Mouse (Mus musculus) CH12.LX (cell line): Measurements from ENCODE around the gene Tbc1d19. TPM values are rescaled to one million over a fixed set of nuclear protein-coding genes. Genes with fewer than 3 reads are reported as not detected.

Source experiments
- DNase-seq: peaks from one replicate; pipeline ENCODE4 v3.0.0-alpha.2; 2013; ENCODE audit errors: extremely low read depth
- H3K27ac ChIP-seq: 2 replicates; pipeline ENCODE4 v1.5.1; 2012; ENCODE audit warnings: low read depth, mild to moderate bottlenecking, control low read depth, moderate library complexity; ENCODE audit not compliant: insufficient read depth
- H3K27me3 ChIP-seq: replicated peaks from 2 replicates; pipeline ENCODE3; 2012; ENCODE audit warnings: inconsistent platforms
- H3K36me3 ChIP-seq, 2 experiments: replicated peaks in 1 of 2; 2 replicates each; pipeline versions ENCODE3 to v1.6.1; 2012; ENCODE audit warnings: inconsistent platforms in 1 of 2, low read length in 1 of 2, mild to moderate bottlenecking in 1 of 2, mixed read lengths in 1 of 2, moderate library complexity in 1 of 2; ENCODE audit not compliant: control insufficient read depth in 1 of 2, insufficient read depth in 1 of 2
- H3K4me1 ChIP-seq, 2 experiments: 2 replicates each; pipeline ENCODE4 v1.6.1; 2012; ENCODE audit warnings: inconsistent platforms in 1 of 2, moderate library complexity in 1 of 2; ENCODE audit not compliant: insufficient read depth in 2 of 2, control insufficient read depth in 1 of 2
- H3K4me2 ChIP-seq: 2 replicates; pipeline ENCODE4 v1.6.1; 2012; ENCODE audit warnings: low read depth, mild to moderate bottlenecking, control low read depth; ENCODE audit not compliant: poor library complexity, insufficient read depth, severe bottlenecking
- H3K4me3 ChIP-seq, 3 experiments: fragments of 150-350 bp in 1 of 3; sonication (generic) in 1 of 3; replicated peaks in 1 of 3; 2 replicates each; pipeline versions ENCODE3 to v1.5.1; 2011 to 2012; ENCODE audit warnings: low read depth in 2 of 3, low read length in 2 of 3, mild to moderate bottlenecking in 2 of 3, moderate library complexity in 2 of 3, control low read depth in 1 of 3, improper control_type of control experiment in 1 of 3, inconsistent platforms in 1 of 3, mixed read lengths in 1 of 3; ENCODE audit not compliant: poor library complexity in 1 of 3
- H3K79me2 ChIP-seq: replicated peaks from 2 replicates; pipeline ENCODE4 v1.6.1; 2012; ENCODE audit warnings: mild to moderate bottlenecking, moderate library complexity; ENCODE audit not compliant: control insufficient read depth, poor library complexity, insufficient read depth, severe bottlenecking; ENCODE audit errors: extremely low read depth
- H3K9ac ChIP-seq: 2 replicates; pipeline ENCODE4 v1.6.1; 2012; ENCODE audit warnings: low read depth, mild to moderate bottlenecking, control low read depth, moderate library complexity; ENCODE audit not compliant: insufficient read depth
- H3K9me3 ChIP-seq: replicated peaks from 2 replicates; pipeline ENCODE3; 2012; ENCODE audit warnings: low read length, inconsistent platforms, mixed read lengths
- BHLHE40 ChIP-seq: IDR thresholded peaks from 2 replicates; pipeline ENCODE4 v1.6.1; 2011; ENCODE audit warnings: mild to moderate bottlenecking, low read depth, low read length, improper control_type of control experiment
- CHD1 ChIP-seq: IDR thresholded peaks from 2 replicates; pipeline ENCODE4 v1.6.1; 2012; ENCODE audit warnings: low read depth, low read length, improper control_type of control experiment, inconsistent platforms
- E2F4 ChIP-seq: IDR thresholded peaks from 2 replicates; pipeline ENCODE4 v1.6.1; 2011; ENCODE audit warnings: low read depth, low read length, improper control_type of control experiment; ENCODE audit not compliant: insufficient replicate concordance
- ETS1 ChIP-seq: conservative IDR thresholded peaks from 2 replicates; pipeline ENCODE4 v1.6.1; 2012; ENCODE audit warnings: low read depth, mild to moderate bottlenecking, inconsistent platforms, low read length, improper control_type of control experiment, moderate library complexity
- GABPA ChIP-seq: IDR thresholded peaks from 2 replicates; pipeline ENCODE4 v1.6.1; 2012; ENCODE audit warnings: low read depth, low read length, improper control_type of control experiment, inconsistent platforms; ENCODE audit not compliant: insufficient replicate concordance
- JUN ChIP-seq: IDR thresholded peaks from 2 replicates; pipeline ENCODE4 v1.6.1; 2011; ENCODE audit warnings: low read depth, mild to moderate bottlenecking, low read length, improper control_type of control experiment, moderate library complexity; ENCODE audit not compliant: insufficient read depth
- NRF1 ChIP-seq: IDR thresholded peaks from 2 replicates; pipeline ENCODE4 v1.6.1; 2014; ENCODE audit warnings: low read depth, mild to moderate bottlenecking, inconsistent platforms, low read length, improper control_type of control experiment, moderate library complexity
- POLR2AphosphoS2 ChIP-seq: IDR thresholded peaks from 2 replicates; pipeline ENCODE4 v1.6.1; 2011; ENCODE audit warnings: low read depth, low read length, improper control_type of control experiment
- RAD21 ChIP-seq: IDR thresholded peaks from 2 replicates; pipeline ENCODE4 v1.6.1; 2011; ENCODE audit warnings: low read depth, mild to moderate bottlenecking, low read length, improper control_type of control experiment, moderate library complexity
- SIN3A ChIP-seq: IDR thresholded peaks from 2 replicates; pipeline ENCODE4 v1.6.1; 2012; ENCODE audit warnings: low read length, improper control_type of control experiment, inconsistent platforms
- SMC3 ChIP-seq: IDR thresholded peaks from 2 replicates; pipeline ENCODE4 v1.6.1; 2011; ENCODE audit warnings: low read depth, low read length, improper control_type of control experiment
- TBP ChIP-seq: conservative IDR thresholded peaks from 2 replicates; pipeline ENCODE4 v1.6.1; 2011; ENCODE audit warnings: low read depth, low read length, improper control_type of control experiment
- TCF12 ChIP-seq: IDR thresholded peaks from 2 replicates; pipeline ENCODE4 v1.6.1; 2014; ENCODE audit warnings: low read depth, mild to moderate bottlenecking, inconsistent platforms, low read length, improper control_type of control experiment
- ZC3H11A ChIP-seq: IDR thresholded peaks from 2 replicates; pipeline ENCODE4 v1.6.1; 2012; ENCODE audit warnings: low read depth, mild to moderate bottlenecking, inconsistent platforms, low read length, improper control_type of control experiment
- dilution Hi-C: fragments of 300-500 bp; cut with MboI; formaldehyde crosslinking; loops from 2 replicates; pipeline ENCODE4 v1.14.3; 2020; ENCODE audit warnings: low sequenced_read_pairs; ENCODE audit not compliant: extremely low pct_unique_long_range_greater_than_20kb, extremely low pct_ligation_motif_present
- in situ Hi-C: fragments of 300-500 bp; cut with MboI; formaldehyde crosslinking; loops from 3 replicates; pipeline ENCODE4 v1.14.3; 2019; ENCODE audit warnings: low sequenced_read_pairs, low pct_ligation_motif_present, low pct_unique_long_range_greater_than_20kb, mixed read lengths
- polyA plus RNA-seq: library from polyadenylated mRNA; unstranded; fragments of >175 nt; gene quantifications from 2 replicates; pipeline ENCODE4 v1.2.1, GENCODE M21; 2012; ENCODE audit warnings: low read depth; ENCODE audit not compliant: insufficient read length
- total RNA-seq, 2 experiments: library from RNA; depleted of rRNA; stranded (reverse); fragments of 300-350 nt in 1 of 2; fragments of >200 nt in 1 of 2; gene quantifications; 2 replicates each; pipeline ENCODE4 v1.2.3; 2012 to 2014

Gene Tbc1d19
- total and polyA plus RNA-seq, 3 experiments, result 7.6 to 15.2 (median 14.8) TPM

DNA sequence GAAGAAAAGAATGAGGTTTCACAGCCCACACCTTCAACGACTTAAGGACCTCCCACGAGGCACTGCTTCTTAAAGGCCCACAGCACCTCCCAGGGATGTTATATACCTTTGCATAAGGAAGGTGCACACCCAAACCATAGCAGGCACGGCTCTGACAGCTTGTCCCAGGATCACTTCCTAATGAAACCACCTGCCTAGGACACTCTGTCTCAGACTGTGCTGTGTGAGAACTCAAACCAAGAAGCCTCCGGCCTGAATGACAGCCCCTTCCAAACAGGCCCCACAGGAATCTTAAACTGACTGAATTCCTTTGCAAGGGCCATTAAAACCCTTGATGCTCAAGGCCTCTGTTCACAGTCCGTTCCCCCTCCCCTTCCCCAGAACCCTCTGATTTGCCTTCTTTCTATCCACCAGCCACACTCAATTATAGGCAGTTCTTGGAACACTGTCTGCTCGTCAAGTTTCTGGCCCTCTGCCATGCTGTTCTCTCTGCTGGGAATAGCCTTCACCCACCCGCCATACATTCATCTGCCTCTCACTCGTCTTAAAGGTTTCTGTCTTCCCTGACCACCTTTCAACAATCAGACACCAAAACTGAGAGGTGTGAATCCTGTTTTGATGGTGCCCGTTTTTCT is 138.3 kb downstream of the Tbc1d19 start:
- DNase-seq, result no peak
- Histone ChIP-seq H3K27ac (no peak overlapping the region), H3K4me3 (no peak overlapping the region), H3K36me3 (no peaks in the 10 kb centered on the region), H3K27me3 (no peaks in the 10 kb centered on the region), H3K9ac (no peak overlapping the region), H3K4me1 (peaks cover 0 to 2% of the 10 kb centered on the region in 2 experiments; a peak in 1 of 4 replicates), H3K9me3 (no peaks in the 10 kb centered on the region), H3K4me2 (no peak overlapping the region), H3K79me2 (no peaks in the 10 kb centered on the region)
- dilution Hi-C loops (no loop called here), in situ Hi-C loops (no loop called here)
- TF ChIP-seq TCF12, result no peak
- no peak for TF ChIP-seq TBP
- TF ChIP-seq GABPA, result no peak

DNA sequence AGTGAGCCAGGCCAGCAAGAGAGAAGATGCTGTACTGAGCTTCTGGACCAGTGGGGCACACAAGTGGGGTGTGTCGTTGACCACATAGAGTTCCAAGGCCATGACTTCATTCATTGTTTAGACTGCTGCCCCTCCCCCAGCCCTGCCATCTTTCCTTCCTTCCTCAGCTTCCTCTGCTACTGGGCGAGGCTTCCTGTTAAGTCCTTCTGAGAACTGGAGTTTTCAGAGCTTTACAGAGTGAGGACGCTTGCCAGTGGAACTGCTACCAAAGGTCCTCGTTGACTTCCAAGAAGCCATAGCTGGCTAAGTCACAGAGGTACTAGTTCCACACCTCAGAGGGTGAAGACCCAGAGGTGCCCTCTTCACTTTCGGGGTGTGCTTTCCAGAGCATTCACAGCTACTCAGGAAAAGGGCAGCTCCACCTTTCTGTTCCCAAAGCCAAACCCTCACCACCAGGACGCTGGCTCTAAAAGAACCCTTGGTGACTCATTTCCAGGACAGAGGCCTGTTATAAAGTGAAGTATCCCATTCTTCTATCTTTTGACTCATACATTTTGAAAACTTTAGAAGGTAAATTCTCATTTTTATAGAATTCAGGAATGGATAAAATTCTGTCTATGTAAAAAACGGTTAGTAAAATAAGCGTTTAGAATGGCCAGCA is 139.3 kb downstream of the Tbc1d19 start:
- in situ Hi-C loops, result no loop called here
- H3K9me3 ChIP-seq, result no peaks in the 10 kb centered on the region
- no peak overlapping the region for H3K9ac ChIP-seq
- no peak overlapping the region for H3K4me2 ChIP-seq
- H3K79me2 ChIP-seq, result no peaks in the 10 kb centered on the region
- H3K27ac ChIP-seq, result no peak overlapping the region
- H3K36me3 ChIP-seq, result no peaks in the 10 kb centered on the region
- H3K27me3 ChIP-seq, result no peaks in the 10 kb centered on the region
- peaks cover 0 to 2% of the 10 kb centered on the region in 2 experiments; a peak in 1 of 4 replicates for H3K4me1 ChIP-seq
- no peak for DNase-seq
- no peak overlapping the region for H3K4me3 ChIP-seq
- no peak for TF ChIP-seq JUN
- no peak for TF ChIP-seq BHLHE40
- TF ChIP-seq SMC3, result no peak
- no peak for TF ChIP-seq ETS1
- TF ChIP-seq CHD1, result no peak
- TF ChIP-seq POLR2AphosphoS2, result no peak
- no peak for TF ChIP-seq RAD21
- TF ChIP-seq, all 38 proteins: peak for 0
- dilution Hi-C loops, result no loop called here

DNA sequence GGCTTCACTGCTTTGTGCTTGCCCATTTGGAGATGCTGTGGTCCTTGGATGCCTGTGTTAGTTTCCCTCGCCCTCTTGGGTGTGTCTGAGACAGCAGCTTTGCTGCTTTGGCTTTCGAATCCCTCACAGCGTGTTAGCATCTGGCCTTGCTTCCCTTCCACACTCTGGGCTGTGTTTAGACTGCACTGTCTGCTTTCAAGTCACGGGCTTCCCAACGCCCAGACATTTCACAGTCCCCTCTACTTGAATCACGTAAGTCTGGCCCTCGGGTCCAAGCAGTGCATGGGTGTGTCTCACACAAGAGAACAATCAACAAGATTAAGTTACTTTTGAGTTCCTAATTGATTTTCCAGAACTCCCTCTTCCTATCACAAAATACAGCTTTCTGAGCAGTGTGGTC is 140.8 kb downstream of the Tbc1d19 start:
- Histone ChIP-seq H3K4me2 (no peak overlapping the region), H3K36me3 (no peaks in the 10 kb centered on the region), H3K9me3 (no peaks in the 10 kb centered on the region), H3K9ac (no peak overlapping the region), H3K27me3 (no peaks in the 10 kb centered on the region), H3K79me2 (no peaks in the 10 kb centered on the region), H3K4me3 (no peak overlapping the region), H3K4me1 (0 out of 4 replicates have a peak, but pooled peaks cover 0 to 2% of the 10 kb centered on the region in 2 experiments), H3K27ac (no peak overlapping the region)
- no peak for DNase-seq
- dilution Hi-C loops, result no loop called here
- TF ChIP-seq SMC3, result no peak
- no peak for TF ChIP-seq ZC3H11A
- no peak for TF ChIP-seq E2F4
- TF ChIP-seq NRF1, result no peak
- no peak for TF ChIP-seq SIN3A
- TF ChIP-seq POLR2AphosphoS2, result no peak
- in situ Hi-C loops, result no loop called here
